Mouse (Mus musculus) neural tube, embryonic 11.5 days (tissue): ENCODE results near the gene Twistnb. TPM values are rescaled to one million over a fixed set of nuclear protein-coding genes. Genes with fewer than 3 reads are reported as not detected.

Experiments
- polyA plus RNA-seq: library from polyadenylated mRNA; unstranded; fragments of >200 nt; fragmentation: Nextera tagmentation; extraction: Ambion mirVana; gene quantifications from 2 replicates; pipeline ENCODE4 v1.2.1, GENCODE M21; 2014

Twistnb gene
- polyA plus RNA-seq, 1 experiment from 2014 or later = 40.8 TPM

Other genes with a start within 250 kb of the Twistnb start
- not detected in 2 replicates for gene Efcab10, start 34.8 kb upstream of the Twistnb start, polyA plus RNA-seq